Mouse (Mus musculus) gastrocnemius, postnatal 10 days (tissue): ENCODE measurements at regions not wholly inside any gene's neighbourhood (a gene's known extent, or its start where the extent isn't known, plus 50 kb on each side); places are given as distances from the start of the nearest gene placed in this dataset.
A peak's percentile ranks its signal among the peaks of the same experiment; 100 is the strongest.

ENCODE experiments used
- DNase-seq: peaks from one replicate; pipeline ENCODE4 v3.0.0; 2021; ENCODE audit warnings: mixed read lengths

DNA sequence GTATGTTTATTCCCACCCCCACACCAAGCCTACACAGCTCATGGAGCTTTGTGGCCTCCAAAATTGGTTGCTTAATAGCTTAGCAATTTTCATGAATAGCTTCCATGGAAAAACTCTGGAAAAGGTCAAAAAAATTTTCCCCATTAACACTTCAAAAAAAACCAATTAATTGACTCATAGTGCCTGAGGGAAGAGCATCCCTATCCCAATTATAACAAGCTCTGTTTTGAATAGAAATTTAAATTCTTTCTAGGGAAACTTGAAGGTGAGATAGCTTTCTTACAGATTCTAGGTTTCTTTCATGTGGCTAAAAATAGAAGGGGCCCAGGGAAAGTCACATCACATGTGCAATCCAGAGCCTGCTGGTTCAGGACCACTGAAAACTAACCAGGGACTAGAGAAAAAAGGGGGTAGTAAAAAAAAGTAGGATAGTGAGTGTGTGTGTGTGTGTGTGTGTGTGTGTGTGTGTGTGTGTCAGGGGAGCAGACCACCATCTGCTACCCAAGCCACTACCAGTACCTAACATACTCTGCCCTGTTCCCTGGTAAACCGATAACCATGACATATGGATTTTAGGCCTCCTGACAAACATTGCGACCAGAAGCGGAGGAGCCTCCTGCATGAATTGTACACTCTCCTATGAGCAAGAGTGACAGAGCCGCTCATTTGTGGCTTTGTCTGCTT, 162.2 kb downstream of the Cmpk2 start:
- no peak for DNase-seq

DNA sequence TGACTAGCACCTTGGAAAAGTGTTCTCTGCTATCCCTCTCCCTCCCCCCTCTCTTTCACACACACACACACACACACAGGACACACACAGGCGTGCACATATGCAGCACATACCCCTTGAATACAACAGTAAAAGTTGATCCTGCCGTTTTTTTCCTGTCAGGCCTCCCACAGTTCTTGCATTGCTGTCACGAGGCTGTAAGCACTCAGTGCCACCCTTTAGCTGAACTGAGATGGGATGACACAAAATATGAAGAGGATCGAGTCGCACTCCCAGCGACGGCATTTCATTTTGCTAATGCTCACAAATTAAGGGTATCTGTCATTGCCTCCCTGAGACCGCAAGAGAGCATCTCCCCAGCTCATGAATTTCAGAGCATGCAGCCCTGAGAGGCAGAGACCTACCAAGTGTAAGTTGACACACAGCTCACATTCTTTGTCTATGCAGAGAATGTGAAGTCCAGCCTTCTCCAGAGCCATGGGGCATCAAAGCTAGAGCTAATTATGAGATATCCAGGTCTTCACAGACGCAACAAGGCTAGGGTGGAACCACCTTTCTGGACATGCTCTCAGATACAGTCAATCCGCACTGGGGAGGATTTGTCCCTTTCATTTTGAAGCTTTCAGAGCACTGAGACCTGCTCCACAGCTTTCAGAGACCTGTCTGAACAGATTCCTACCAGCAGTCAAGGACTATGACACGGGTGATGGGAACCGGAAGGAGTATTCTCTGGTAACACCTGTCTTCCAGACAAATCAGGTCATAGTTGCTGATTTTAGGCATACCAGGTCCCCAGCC, 152.3 kb downstream of the Cmpk2 start:
- no peak for DNase-seq

DNA sequence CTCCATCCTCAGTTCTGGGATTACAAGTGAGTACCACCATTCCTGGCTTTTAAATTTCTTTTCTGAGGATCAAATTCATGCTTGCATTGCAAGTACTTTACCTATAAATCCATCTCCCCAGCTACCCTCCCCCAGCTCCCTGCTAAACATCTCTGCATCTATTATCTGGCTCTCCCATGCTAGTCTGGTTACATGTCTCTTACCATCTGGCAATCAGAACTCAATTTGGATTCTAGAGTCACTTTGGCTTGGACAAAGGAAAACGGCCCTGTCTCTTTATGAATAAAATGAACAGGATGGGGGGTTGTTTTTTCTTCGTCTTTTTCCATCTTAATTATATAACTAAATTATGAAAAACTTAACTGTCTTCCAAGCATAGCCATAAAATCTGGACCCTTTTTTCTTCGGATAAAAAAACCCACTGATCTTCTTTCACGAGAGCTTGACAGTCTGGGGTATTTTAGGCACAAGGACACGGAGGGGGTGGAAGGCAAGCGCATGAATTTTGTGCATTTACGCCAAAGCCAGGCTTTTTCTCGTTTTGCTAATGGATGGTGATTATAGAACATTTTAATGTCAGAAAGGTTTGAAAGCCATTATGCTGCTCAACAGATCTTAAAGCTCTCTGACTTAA, 151.6 kb downstream of the Cmpk2 start:
- DNase-seq, result no peak

DNA sequence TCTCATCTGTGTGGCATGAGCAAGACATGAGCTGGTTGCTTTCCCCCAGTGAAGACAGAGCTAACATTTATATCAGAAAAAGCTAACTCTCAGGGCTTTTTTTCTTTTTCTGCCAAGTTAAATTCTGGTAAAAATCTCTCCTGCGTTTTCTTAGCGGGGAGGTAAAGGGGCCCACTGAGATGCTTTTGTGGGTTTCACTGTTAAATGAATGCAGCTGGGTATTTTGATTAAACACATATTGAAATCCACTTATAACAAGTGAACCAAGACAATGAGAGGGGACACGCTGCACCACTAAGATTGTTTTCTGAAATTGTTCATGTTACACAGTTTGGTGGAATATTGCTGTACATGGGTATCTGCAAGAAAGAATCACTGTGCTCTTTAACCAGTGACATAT, 149.0 kb downstream of the Cmpk2 start:
- no peak for DNase-seq

DNA sequence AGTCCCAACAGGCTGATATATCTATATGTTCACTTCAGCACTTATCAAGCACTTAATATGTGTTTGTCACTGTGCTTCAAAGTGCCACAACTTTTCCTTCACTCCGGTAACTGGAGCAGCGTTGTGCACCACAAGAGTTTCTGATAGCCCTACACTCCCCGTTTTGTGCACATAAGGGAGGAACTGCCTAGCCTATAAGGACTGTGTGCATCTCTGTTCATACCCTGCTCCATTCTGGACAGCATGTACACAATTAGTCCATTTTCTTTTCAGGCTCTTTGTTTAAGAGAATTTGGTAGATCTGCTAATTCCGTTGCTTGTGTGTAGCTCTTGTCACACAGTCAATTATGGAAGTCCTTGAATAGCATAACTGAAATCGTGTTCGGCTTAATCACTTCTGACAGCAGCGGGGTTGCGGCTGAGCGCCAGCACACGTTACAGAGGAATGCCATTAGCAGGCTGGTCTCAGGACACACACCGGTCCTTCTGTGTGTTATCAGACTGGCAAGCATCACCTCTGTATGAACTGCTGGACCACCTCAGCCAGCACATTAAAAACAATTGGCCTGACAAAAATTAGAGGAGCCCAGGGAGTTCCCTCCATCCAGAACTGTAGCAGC, 144.2 kb downstream of the Cmpk2 start:
- no peak for DNase-seq

DNA sequence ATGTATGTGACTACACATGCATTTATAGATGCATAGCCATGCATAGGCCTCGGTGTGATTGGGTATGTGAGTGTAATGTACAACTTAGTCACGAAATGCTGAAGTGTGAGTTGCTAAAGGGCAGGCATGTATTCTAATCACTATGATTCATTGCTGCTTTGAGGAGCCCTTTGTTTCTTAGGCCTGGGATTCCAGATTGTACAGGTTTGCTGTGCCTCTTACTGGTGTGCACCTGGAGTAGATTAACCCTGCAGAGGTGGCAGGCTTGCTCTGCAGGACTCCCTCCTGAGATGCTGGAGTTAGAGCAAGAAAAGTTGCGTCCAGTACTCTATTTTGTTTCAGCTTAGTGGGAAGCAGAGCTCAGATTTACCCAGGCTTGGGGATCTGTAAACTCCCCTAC, 141.1 kb downstream of the Cmpk2 start:
- DNase-seq, result no peak

DNA sequence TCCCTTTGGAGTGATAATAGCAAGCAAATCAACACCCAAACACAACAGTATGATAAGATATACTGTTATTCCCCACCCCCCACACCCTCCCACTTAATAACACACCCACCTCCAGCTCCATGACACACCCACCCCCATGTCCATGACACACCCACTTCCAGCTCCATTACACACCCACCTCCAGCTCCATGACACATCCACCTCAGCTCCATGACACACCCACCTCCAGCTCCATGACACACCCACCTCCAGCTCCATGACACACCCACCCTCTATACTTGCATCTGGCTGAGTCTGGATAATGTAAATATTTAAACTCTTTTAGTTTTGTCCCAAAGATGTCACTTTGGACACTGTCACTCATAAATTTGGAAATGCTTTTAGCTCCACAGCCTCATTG, 129.5 kb downstream of the Cmpk2 start:
- no peak for DNase-seq

DNA sequence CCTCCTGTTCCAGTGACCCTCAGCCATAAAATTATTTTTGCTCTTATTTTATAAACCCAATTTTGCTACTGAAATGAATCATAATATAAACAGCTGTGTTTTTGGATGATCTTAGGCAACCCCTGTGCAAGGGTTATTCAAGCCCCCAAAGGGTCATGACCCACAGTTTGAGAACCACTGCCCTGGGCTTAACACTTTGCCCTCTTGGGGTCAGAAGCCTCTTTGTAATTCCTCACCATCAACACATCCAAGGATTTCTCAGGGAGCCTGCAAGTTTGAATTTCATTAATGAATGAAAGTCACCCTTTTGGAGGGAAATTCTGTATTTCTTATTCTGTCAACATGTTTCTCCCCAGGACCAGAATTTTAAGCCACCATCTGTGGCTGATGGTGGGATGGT, 123.1 kb downstream of the Cmpk2 start:
- no peak for DNase-seq

DNA sequence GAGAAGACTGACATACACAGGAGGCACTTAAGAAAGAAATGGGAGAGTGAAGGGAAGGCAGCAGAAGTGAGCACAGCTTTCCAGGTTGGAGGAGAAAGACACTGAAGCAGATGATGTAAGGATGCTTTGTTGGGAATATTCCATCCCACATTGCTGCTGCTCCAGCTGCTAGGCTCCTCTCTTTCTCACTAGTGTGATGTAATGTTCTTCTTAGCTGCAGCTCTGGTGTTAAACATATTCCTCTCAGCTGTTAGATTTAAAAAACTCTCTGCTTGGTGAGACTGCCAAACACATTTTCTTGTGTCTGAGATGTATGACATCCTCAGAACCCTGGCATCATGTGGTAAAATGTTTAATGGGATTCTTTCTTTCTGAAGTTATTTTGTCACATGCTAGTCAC, 120.1 kb downstream of the Cmpk2 start:
- no peak for DNase-seq

DNA sequence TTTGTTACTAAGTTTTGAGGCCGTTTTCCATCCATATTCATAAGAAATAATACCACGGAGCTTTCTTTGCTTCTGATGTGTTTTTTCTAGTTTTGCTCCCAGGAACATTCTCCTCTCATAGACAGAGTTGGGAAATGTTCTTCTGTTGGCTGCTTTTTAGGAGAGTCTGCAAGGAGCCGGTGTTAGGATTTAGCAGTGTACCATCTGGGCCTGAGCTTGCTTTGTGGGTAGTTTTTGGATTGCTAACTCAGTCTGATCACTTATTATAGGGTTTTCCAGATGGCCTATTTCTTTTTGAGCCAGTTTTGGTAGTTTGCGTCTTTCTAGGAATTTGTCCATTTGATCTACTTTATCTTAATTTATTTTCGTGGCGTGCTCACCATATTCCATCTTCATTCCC, 108.4 kb downstream of the Cmpk2 start:
- DNase-seq, result no peak

DNA sequence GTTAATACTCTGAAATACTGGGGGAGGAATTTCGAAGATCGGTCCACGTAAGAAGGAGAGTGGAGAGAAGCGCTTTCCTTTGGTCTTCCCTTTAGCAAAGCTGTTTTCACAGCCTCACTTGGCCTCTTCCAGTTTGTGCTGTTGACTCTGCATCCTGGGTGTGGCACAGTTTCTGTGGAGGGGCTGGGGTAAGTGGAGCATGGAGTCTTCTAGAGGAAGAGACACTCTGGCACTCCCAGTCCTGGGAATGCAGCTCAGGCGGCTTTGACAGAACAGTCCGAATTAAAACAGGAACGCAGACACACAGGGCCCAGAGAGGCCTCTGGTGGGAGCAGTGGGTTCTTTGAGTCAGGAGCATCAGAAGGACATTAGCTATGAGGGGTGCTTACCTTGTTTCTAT, 102.6 kb downstream of the Cmpk2 start:
- DNase-seq, result no peak

DNA sequence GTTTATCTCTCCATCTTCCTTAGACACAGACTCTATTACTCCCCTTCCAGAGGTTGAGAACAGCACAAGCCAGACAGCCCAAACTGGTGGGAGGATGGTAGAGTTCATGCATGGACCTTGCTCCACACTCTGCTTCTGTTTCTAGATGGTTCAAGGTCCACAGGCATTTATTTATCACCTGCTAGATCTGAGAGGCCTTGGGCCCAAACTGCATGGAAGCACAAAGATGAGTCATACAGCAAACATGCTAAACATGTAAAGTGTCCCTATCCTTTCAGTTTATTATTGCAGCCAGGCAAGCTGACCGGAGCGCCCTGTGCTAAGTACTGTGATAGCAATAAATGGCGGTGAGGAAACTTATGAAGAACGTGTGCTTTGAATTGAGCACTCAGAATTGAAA, 98.4 kb downstream of the Cmpk2 start:
- no peak for DNase-seq

DNA sequence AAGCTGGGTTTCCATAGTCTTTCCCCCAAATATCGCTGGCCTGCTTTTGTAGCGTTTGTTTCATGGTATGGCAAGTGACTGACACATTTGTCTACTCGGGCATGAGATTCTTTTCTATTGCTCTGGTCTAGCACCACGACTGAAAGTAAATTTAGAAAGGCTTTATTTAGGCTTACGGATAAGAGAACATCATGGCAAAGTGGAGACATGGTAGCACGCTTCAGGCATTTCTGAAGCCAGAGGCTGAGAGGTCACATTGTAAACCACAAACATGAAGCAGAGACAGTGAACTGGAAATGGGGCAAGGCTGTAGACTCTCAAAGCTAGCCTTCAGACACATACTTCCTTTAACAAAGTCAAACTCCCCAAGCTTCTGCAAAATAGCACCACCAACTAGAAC, 93.9 kb downstream of the Cmpk2 start:
- no peak for DNase-seq

DNA sequence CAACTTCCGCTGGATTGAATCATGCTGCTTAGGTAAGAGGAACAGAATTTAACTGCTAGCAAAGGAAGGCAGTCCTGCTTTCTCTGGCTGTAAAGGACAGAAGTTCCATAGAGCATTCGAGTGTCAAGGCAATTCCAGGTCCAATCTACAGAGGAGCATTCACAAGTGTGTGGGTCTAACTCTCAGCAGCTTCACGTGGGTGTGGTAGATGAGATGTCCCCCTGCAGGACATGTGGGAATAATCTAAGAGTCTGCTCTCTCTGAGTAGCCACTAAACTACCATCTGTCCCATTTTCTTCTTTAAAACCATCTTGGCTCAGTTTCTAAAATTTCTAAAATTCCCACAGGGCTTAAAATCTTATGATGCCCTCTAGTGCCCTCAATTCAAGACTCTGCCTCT, 90.6 kb downstream of the Cmpk2 start:
- DNase-seq, result no peak

DNA sequence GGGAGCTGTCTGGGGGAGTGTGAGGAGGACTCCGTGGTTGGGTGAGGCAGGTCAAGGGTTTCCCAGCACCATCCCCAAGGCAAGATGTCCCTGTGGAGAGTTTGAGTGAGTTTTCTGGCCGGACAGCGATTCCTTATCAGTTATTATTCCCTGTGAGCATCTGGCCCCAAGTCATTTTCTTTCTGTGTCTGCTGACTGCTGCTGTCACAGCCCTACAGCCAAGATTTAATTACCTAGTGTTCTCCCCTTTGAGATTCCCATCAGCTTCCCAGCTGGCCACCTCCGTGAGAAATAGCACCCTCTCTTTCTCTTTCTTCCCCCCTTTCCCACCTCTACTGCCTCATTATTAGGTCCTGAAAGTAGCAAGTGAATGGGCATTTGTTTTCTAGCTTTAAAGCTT, 88.4 kb downstream of the Cmpk2 start:
- DNase-seq, result no peak

DNA sequence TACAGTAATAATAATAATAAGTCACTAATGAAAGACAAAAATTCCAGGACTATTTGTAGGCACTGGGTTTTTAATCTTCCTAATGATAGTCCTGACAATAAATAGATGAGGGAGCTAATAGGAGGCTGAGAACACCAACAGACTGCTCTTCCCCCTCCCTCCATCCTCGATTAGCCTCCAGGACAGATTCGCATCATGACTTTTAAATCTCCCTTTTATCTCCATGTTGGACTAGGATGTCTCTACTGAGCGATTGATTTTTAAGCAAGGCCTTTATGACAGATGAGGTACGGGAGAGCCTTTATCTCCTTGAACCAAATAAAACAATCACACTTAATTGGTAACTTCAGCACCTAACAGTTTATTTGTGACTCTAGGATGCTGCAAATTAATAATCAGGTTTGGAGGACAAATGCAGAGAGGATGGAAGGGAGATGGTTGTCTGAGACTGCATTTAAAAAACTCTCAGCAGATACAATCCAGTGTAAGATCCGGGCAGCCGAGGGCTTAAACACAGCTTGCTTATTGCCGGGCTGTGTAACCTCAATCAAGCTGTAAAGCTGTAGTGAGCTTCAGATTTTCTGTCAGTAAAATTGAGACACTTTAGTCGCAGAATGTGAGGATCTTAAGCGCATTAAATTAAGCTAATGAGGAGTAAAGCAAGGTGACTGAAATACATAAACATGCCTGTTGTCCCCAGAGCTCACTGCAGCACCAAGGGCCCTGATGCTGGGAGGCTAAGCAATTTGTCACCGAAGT, 82.3 kb downstream of the Cmpk2 start:
- DNase-seq, result no peak

DNA sequence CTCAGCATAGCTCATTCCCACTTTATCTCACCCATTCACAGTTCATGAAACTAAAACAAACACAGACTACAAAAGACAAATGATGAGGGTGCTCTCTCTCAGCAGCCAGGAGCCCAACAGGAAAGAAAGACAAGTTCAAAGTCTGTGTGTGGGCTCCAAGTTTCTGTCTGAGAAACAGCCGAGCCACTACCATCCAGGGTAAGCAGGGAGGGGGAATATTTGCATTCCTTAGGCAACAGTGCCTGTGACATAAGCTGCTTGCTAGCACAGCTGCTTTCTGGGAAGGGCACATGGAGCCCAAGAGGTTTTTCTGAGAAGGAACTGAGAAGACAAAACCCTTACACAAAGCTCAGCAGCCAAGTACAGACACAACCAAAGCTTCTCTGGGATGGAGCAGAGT, 78.5 kb downstream of the Cmpk2 start:
- no peak for DNase-seq

DNA sequence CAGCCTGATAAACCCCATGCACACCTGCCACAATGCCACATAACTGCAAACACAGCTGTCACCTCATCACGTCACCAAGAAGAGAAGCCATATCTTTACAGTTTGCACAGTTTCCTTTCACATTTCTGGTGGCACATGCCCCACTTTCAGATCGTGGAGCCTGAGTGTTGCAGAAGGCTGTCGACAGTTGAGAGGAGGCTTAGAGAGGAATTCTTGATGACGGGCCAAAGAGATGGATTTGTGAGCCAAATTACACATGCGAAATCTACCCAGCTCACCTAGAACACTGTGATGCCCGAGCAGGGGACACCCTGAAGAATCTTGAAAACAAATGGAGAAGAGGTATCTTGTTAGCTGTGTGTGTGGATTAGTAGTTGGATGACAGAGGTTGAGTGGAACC, 77.4 kb downstream of the Cmpk2 start:
- DNase-seq, result no peak

DNA sequence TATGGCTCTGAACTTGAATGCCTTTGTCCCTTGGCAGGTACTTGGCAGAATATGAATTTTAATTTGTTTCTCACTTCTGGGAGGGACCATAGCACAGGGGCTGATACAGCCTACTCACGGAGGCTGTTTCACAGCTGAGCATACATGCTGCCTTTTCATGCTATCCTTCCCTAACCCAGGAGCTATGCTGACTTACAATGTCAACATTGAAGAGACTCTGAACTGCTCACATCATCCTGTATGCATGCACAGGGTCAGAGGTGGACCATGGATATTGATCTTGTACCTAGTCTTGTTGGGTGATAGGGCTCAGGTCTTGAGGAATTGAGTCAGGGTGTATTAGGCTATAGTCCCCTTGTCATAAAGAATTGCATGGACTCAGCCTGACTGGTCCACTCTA, 74.5 kb downstream of the Cmpk2 start:
- DNase-seq, result no peak

DNA sequence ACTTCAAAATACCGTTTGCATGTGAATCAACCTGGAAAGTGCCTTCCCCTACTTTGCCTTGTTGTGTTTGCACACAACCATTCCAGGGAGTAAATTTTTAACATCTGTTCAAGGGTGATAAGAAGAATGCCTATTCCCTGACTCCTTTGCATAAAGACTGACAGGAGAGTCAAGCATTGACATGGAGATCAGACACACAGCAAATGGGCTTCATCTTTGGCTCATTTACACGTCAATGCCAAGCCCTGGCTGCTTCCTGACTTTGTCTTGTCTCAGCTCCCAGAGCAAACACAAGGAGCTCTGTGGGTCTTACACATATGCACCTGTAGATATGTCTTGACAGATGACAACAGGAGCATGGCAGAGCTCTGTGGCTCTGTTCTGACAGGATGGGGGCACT, 73.4 kb downstream of the Cmpk2 start:
- DNase-seq, result no peak

DNA sequence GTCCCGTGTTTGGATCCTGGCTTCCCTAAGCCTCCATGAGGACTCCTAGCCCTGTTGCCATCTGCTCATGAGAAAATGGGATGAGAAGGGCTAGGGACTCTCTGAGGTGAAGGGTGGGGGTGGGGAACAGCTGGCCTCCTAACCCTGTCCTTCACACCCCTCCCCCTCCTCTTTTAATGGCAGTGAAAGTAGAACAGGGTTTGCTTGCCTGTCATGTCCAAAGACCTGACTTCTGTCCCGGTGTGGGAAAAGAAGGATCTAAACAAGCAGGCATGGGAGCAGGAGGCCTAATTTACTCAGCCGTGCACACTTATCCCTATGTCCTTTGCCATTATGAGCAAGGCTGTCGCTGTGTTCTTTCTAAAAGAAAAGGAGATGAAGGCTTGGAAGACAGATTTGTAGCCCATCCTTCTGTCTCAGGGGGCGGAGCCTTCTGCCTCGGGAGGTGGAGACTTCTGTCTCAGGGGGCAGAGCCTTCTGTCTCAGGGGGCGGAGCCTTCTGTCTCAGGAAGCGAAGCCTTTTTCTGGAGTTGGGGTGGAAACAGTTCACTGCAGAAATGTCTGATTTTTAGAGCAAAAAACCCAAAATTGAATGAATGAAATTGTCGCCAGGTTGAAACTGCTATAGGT, 66.4 kb downstream of the Cmpk2 start:
- peak; percentile 16 for DNase-seq
